Comparison of ENCODE assay signal across 7 mouse cellular contexts in genomic region chr14:47634410-47634809, GRCm38 (mm10). TPM values are rescaled to one million over a fixed set of nuclear protein-coding genes. Genes with fewer than 3 reads are reported as not detected.
DNase-seq lines count a peak whose midpoint lies in the region; ATAC-seq and TF ChIP-seq lines count a peak whose summit lies in the region.

No protein-coding gene starts in this region.

- H3K4me2 ChIP-seq in heart, embryonic 16.5 days (ENCODE audit: low read depth, low read length), result peak overlapping the region; percentile 44
- no peak overlapping the region for H3K4me2 ChIP-seq in midbrain, postnatal 0 days (ENCODE audit: low read depth, low read length, poor library complexity, severe bottlenecking)

- no peak overlapping the region for H3K4me3 ChIP-seq in heart, embryonic 16.5 days (ENCODE audit: low read length)
- no peak overlapping the region for H3K4me3 ChIP-seq in midbrain, postnatal 0 days (ENCODE audit: low read depth, low read length)

- peak overlapping the region; percentile 59 for H3K9ac ChIP-seq in heart, embryonic 16.5 days (ENCODE audit: low read length)
- H3K9ac ChIP-seq in midbrain, postnatal 0 days (replicated peaks; ENCODE audit: low read length, poor library complexity, severe bottlenecking), result no peak overlapping the region

- H3K9me3 ChIP-seq in heart, embryonic 16.5 days (replicated peaks; ENCODE audit: control insufficient read depth, low read length), result no peaks in the 10 kb centered on the region
- no peaks in the 10 kb centered on the region for H3K9me3 ChIP-seq in midbrain, postnatal 0 days (ENCODE audit: low read length)

- no peak for TF ChIP-seq CTCF in midbrain, postnatal 0 days (IDR thresholded peaks at IDR 0.05)

- H3K27ac ChIP-seq in heart, embryonic 16.5 days (ENCODE audit: low read length), result peak overlapping the region; percentile 91
- no peak overlapping the region for H3K27ac ChIP-seq in midbrain, postnatal 0 days (ENCODE audit: low read depth, low read length)

- no peaks in the 10 kb centered on the region for H3K27me3 ChIP-seq in heart, embryonic 16.5 days (ENCODE audit: control insufficient read depth, insufficient read depth, low read length)
- no peaks in the 10 kb centered on the region for H3K27me3 ChIP-seq in midbrain, postnatal 0 days (ENCODE audit: insufficient read depth, low read length)

- no peaks in the 10 kb centered on the region for H3K36me3 ChIP-seq in heart, embryonic 16.5 days (ENCODE audit: control insufficient read depth, insufficient read depth)
- H3K36me3 ChIP-seq in midbrain, postnatal 0 days (ENCODE audit: insufficient read depth, low read length), result no peaks in the 10 kb centered on the region

- DNase-seq in MEL-GATA-1-ER (ENCODE audit: extremely low read depth, low read depth), result peak; percentile 74
- DNase-seq in adrenal gland, postnatal 14 days, result peak; percentile 54
- DNase-seq in kidney, postnatal 4 days, result peak; percentile 18 to 48
- peak; percentile 36 for DNase-seq in midbrain, postnatal 0 days (ENCODE audit: low spot score)
- no peak for DNase-seq in spleen, postnatal 36 days (ENCODE audit: low spot score in 2 of 2)
- no peak for DNase-seq in ovary, postnatal 36 days (ENCODE audit: low spot score)

- 8% methylated on average over 9 of the region's 9 CpGs for WGBS in heart, embryonic 16.5 days
- WGBS in midbrain, postnatal 0 days, result 61% methylated on average over 9 of the region's 9 CpGs

- peaks cover 35% of the 10 kb centered on the region for H3K4me1 ChIP-seq in heart, embryonic 16.5 days (ENCODE audit: control insufficient read depth, insufficient read depth, low read length)
- no peaks in the 10 kb centered on the region for H3K4me1 ChIP-seq in midbrain, postnatal 0 days (ENCODE audit: insufficient read depth, low read length)

- peak; percentile 83 for ATAC-seq in heart, embryonic 16.5 days (replicated peaks; ENCODE audit: extremely low read depth, insufficient read depth, low FRiP score)
- no peak for ATAC-seq in midbrain, postnatal 0 days (ENCODE audit: low FRiP score)

RNA-seq across cellular contexts. Expression of gene Ktn1, which starts 13.8 kb away (rescaled TPM):
- total RNA-seq in adrenal gland, postnatal 14 days (2021), result 53.5 and 67.5 TPM in 2 replicates
- polyA plus RNA-seq in heart, embryonic 16.5 days (2015; fragmentation: Nextera tagmentation; extraction: Ambion mirVana), result 57.9 and 66.6 TPM in 2 replicates
- total RNA-seq in midbrain, postnatal 0 days (2014; rRNA removed), result 31.1 and 50.6 TPM in 2 replicates
- 55.1 and 69.0 TPM in 2 replicates for polyA plus RNA-seq in midbrain, postnatal 0 days (2015; fragmentation: Nextera tagmentation; extraction: Ambion mirVana)

Comparison
In these comparisons a context has a peak if more than half of its experiments do, and no peak if none do; other contexts are left out.
1. DNase-seq: peak in MEL-GATA-1-ER (single experiment), adrenal gland, postnatal 14 days (single experiment), kidney, postnatal 4 days (2 of 2) and midbrain, postnatal 0 days (single experiment); none in spleen, postnatal 36 days (0 of 2) and ovary, postnatal 36 days (single experiment).